Mouse (Mus musculus): ENCODE results near the gene Lpp.

Lpp gene

GRCm38 (mm10) chr16:24947485-24947884, 554.2 kb downstream of the Lpp start:
- no peak for DNase-seq

GRCm38 (mm10) chr16:24948091-24948690, 554.9 kb downstream of the Lpp start:
- no peak for DNase-seq

- DNase-seq = no peak
Measured at GRCm38 (mm10) chr16:24949265-24949664, 556.0 kb downstream of the Lpp start.

- no peak for DNase-seq
Measured at GRCm38 (mm10) chr16:24950112-24950743, 556.9 kb downstream of the Lpp start.

- no peak for DNase-seq
Measured at GRCm38 (mm10) chr16:24951909-24952308, 558.6 kb downstream of the Lpp start.

- no peak for DNase-seq
Measured at GRCm38 (mm10) chr16:24955054-24955453, 561.7 kb downstream of the Lpp start.

GRCm38 (mm10) chr16:24958661-24959060, 565.4 kb downstream of the Lpp start:
- DNase-seq = no peak

GRCm38 (mm10) chr16:24960901-24961806, 567.8 kb downstream of the Lpp start:
- DNase-seq = no peak

GRCm38 (mm10) chr16:24964311-24964710, 571.0 kb downstream of the Lpp start:
- no peak for DNase-seq

GRCm38 (mm10) chr16:24965091-24965490, 571.8 kb downstream of the Lpp start:
- no peak for DNase-seq

GRCm38 (mm10) chr16:24966460-24966859, 573.2 kb downstream of the Lpp start:
- DNase-seq = no peak

- DNase-seq = no peak
Measured at GRCm38 (mm10) chr16:24973009-24973631, 579.8 kb downstream of the Lpp start.

- DNase-seq = no peak
Measured at GRCm38 (mm10) chr16:24977771-24978170, 584.5 kb downstream of the Lpp start.

- no peak for DNase-seq
Measured at GRCm38 (mm10) chr16:24978226-24978625, 584.9 kb downstream of the Lpp start.

GRCm38 (mm10) chr16:24979391-24979790, 586.1 kb downstream of the Lpp start:
- no peak for DNase-seq

- DNase-seq = no peak
Measured at GRCm38 (mm10) chr16:24982828-24983227, 589.5 kb downstream of the Lpp start.

- peak in 1 of 2 experiments; percentile 21 for DNase-seq
Measured at GRCm38 (mm10) chr16:24990331-24990730, 597.0 kb downstream of the Lpp start.

GRCm38 (mm10) chr16:24991059-24991541, 597.8 kb downstream of the Lpp start:
- peak; percentile 83 to 86 for DNase-seq

- DNase-seq = no peak
Measured at GRCm38 (mm10) chr16:24991995-24992394, 598.7 kb downstream of the Lpp start.

- DNase-seq = no peak
Measured at GRCm38 (mm10) chr16:24992494-24992893, 599.2 kb downstream of the Lpp start.

- DNase-seq = no peak
Measured at GRCm38 (mm10) chr16:25010980-25011877, 617.9 kb downstream of the Lpp start.

GRCm38 (mm10) chr16:25012938-25013337, 619.6 kb downstream of the Lpp start:
- no peak for DNase-seq

All from cerebellum, postnatal 10 days (tissue).